Mouse (Mus musculus): Measurements from ENCODE around the gene Slc7a6os. TPM values are rescaled to one million over a fixed set of nuclear protein-coding genes. Genes with fewer than 3 reads are reported as not detected.
"Not testable (repeated sequence)": the region's sequence is repeated elsewhere in the genome, so short reads cannot be mapped to it uniquely, and the experiment has no call there.

Slc7a6os gene
- polyA plus RNA-seq (2017; shearing (Covaris generic)): 10 to 100 TPM; 20.6 to 22.5 TPM

- peak; percentile 90 for ATAC-seq
These were observed at the start of gene Slc7a6os, which contains the start of gene Prmt7 for GRCm38 (mm10) chr8:106210821-106211345. Gene Slc7a6os (minus strand): TSS chr8:106210935. Gene Prmt7 (plus strand): TSS chr8:106210936.

- ATAC-seq: no peak
These were observed 49.0 kb upstream of the Slc7a6os start for GRCm38 (mm10) chr8:106259579-106260255.

GRCm38 (mm10) chr8:106258169-106258568, 47.4 kb upstream of the Slc7a6os start:
- no peak for ATAC-seq

- ATAC-seq: no peak
These were observed 39.5 kb upstream of the Slc7a6os start for GRCm38 (mm10) chr8:106250186-106250585.

- ATAC-seq: no peak
These were observed 26.4 kb upstream of the Slc7a6os start for GRCm38 (mm10) chr8:106237106-106237505.

- ATAC-seq: no peak
These were observed 24.0 kb upstream of the Slc7a6os start for GRCm38 (mm10) chr8:106234567-106235261.

- no peak for ATAC-seq
These were observed 22.0 kb upstream of the Slc7a6os start for GRCm38 (mm10) chr8:106232751-106233150.

- no peak for ATAC-seq
These were observed 20.8 kb upstream of the Slc7a6os start for GRCm38 (mm10) chr8:106231536-106231935.

- no peak for ATAC-seq
These were observed 15.9 kb upstream of the Slc7a6os start for GRCm38 (mm10) chr8:106226589-106226988.

GRCm38 (mm10) chr8:106219620-106220019, 8.9 kb upstream of the Slc7a6os start:
- no peak for ATAC-seq

GRCm38 (mm10) chr8:106213959-106214358, 3.2 kb upstream of the Slc7a6os start:
- ATAC-seq: no peak

GRCm38 (mm10) chr8:106211421-106211820, 686 bp upstream of the Slc7a6os start:
- ATAC-seq: no peak

GRCm38 (mm10) chr8:106210035-106210731, 552 bp downstream of the Slc7a6os start:
- ATAC-seq: peak; percentile 17

GRCm38 (mm10) chr8:106199596-106199995, 11.1 kb downstream of the Slc7a6os start:
- not testable (repeated sequence) for ATAC-seq

- peak; percentile 28 for ATAC-seq
These were observed 12.0 kb downstream of the Slc7a6os start for GRCm38 (mm10) chr8:106198741-106199140.

- ATAC-seq: no peak
These were observed 16.7 kb downstream of the Slc7a6os start for GRCm38 (mm10) chr8:106194062-106194461.

GRCm38 (mm10) chr8:106193162-106193561, 17.6 kb downstream of the Slc7a6os start:
- ATAC-seq: no peak

- no peak for ATAC-seq
These were observed 19.1 kb downstream of the Slc7a6os start for GRCm38 (mm10) chr8:106191639-106192038.

GRCm38 (mm10) chr8:106189162-106189561, 21.6 kb downstream of the Slc7a6os start:
- ATAC-seq: no peak

- no peak for ATAC-seq
These were observed 24.3 kb downstream of the Slc7a6os start for GRCm38 (mm10) chr8:106186394-106186793.

- ATAC-seq: no peak
These were observed 25.0 kb downstream of the Slc7a6os start for GRCm38 (mm10) chr8:106185628-106186270.

- ATAC-seq: no peak
These were observed 32.3 kb downstream of the Slc7a6os start for GRCm38 (mm10) chr8:106178428-106178827.

- no peak for ATAC-seq
These were observed 33.1 kb downstream of the Slc7a6os start for GRCm38 (mm10) chr8:106177594-106177993.
